Mouse (Mus musculus) hindbrain, embryonic 16.5 days (tissue): ENCODE data around the gene Scube3. TPM values are rescaled to one million over a fixed set of nuclear protein-coding genes. Genes with fewer than 3 reads are reported as not detected.

Experiments used
- ATAC-seq: fragments of 200-750 bp; cut with Nextera tagmentation; 2 replicates; pipeline ENCODE4 v1.8.0; 2017; ENCODE audit warnings: moderate TSS enrichment, moderate library complexity
- H3K27ac ChIP-seq: fragments of 300-500 bp; sonication (generic); 2 replicates; pipeline ENCODE4 v1.5.1; 2014; ENCODE audit warnings: low read depth, mild to moderate bottlenecking, control low read depth, low read length, moderate library complexity
- H3K27me3 ChIP-seq: fragments of 300-500 bp; sonication (generic); replicated peaks from 2 replicates; pipeline ENCODE4 v1.6.1; 2014; ENCODE audit warnings: low read length; ENCODE audit not compliant: control insufficient read depth, insufficient read depth
- H3K36me3 ChIP-seq: fragments of 300-500 bp; sonication (generic); 2 replicates; pipeline ENCODE4 v1.6.1; 2014; ENCODE audit warnings: mild to moderate bottlenecking, low read length, moderate library complexity, mixed read lengths; ENCODE audit not compliant: control insufficient read depth, insufficient read depth
- H3K4me1 ChIP-seq: fragments of 300-500 bp; sonication (generic); 2 replicates; pipeline ENCODE4 v1.6.1; 2014; ENCODE audit warnings: low read depth, low read length; ENCODE audit not compliant: control insufficient read depth, insufficient read depth
- H3K4me2 ChIP-seq: fragments of 300-500 bp; sonication (generic); 2 replicates; pipeline ENCODE4 v1.6.1; 2014; ENCODE audit warnings: mild to moderate bottlenecking, low read length, control low read depth, moderate library complexity
- H3K4me3 ChIP-seq: fragments of 300-500 bp; sonication (generic); 2 replicates; pipeline ENCODE4 v1.5.1; 2014; ENCODE audit warnings: mild to moderate bottlenecking, low read length, control low read depth, moderate library complexity
- H3K9ac ChIP-seq: fragments of 300-500 bp; sonication (generic); 2 replicates; pipeline ENCODE4 v1.6.1; 2014; ENCODE audit warnings: low read depth, mild to moderate bottlenecking, control low read depth, low read length, moderate library complexity
- H3K9me3 ChIP-seq: fragments of 300-500 bp; sonication (generic); 2 replicates; pipeline ENCODE4 v1.6.1; 2014; ENCODE audit warnings: mild to moderate bottlenecking, low read length, moderate library complexity; ENCODE audit not compliant: control insufficient read depth
- WGBS: fragments of 180-500 bp; shearing (Covaris S2); extraction: QIAGEN DNeasy Blood & Tissue Kit; methylation state at CpG from one replicate; pipeline ENCODE4 v1.1.7; 2014; 5-methylcytosine and 5-hydroxymethylcytosine counted together
- polyA plus RNA-seq: library from polyadenylated mRNA; unstranded; fragments of >200 nt; fragmentation: Nextera tagmentation; extraction: Ambion mirVana; gene quantifications from 2 replicates; pipeline ENCODE4 v1.2.1, GENCODE M21; 2015

The Scube3 gene
- 3.0 and 3.6 TPM in 2 replicates for polyA plus RNA-seq

DNA sequence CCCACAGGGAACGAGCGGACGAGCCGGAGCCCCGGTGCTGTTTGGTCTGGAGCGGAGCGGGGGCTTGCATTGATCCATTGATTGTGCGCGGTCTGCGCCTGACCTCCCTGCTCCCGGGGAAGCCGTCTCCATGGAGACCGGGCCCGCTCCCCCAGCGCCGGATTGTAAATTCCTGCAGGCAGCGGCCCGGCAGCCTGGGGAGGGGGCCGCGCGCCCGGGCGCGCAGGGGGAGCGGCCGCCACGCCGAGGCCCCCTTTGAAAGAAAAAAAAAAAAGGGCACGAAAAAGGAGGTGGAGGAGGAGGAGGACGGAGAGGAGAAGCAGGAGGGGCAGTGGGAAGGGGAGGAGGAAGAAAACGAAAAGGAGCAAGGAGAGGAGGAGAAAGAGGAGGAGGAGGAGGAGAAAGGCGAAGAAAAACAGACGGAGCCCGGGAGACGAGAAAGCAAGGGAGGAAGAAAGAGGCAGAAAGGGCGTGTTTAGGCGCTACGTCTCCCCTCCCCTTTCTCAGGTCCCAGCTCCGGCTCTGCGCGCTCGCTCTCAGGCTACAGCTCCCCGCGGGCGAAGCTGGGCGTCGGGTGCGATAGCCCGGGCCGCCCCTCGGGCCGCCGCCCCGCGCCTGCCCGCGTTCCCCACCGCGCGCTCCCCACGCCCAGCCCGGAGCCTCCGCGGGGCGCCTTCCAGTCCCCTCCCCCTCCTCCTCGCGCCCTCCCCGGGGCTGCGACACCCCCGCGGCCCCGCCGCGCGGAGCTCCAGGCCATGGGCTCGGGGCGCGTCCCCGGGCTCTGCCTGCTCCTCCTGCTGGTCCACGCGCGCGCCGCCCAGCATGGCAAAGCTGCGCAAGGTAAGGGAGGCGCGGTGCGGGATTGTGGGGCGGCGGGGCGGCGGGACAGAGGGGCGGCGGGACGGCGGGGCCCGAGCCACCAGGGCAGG, at the start of gene Scube3:
Scube3 (plus strand) TSS at position 371 of the 929 bp plus-strand sequence.
- peak within 1 kb of the TSS; percentile 74 for H3K4me3 ChIP-seq
- under 1% methylated on average over 51 of the region's 97 CpGs for WGBS
- H3K9ac ChIP-seq = peak within 1 kb of the TSS; percentile 78
- peaks cover 42% of the 10 kb centered on the region for H3K4me1 ChIP-seq
- H3K4me2 ChIP-seq = peak within 1 kb of the TSS; percentile 91
- peak within 1 kb of the TSS; percentile 82 for H3K27ac ChIP-seq
- no peaks in the 10 kb centered on the region for H3K9me3 ChIP-seq
- peak; percentile 66 for ATAC-seq
- H3K36me3 ChIP-seq = no peaks in the 10 kb centered on the region
- H3K27me3 ChIP-seq = 0 out of 2 replicates have a peak, but pooled peaks cover 4% of the 10 kb centered on the region

DNA sequence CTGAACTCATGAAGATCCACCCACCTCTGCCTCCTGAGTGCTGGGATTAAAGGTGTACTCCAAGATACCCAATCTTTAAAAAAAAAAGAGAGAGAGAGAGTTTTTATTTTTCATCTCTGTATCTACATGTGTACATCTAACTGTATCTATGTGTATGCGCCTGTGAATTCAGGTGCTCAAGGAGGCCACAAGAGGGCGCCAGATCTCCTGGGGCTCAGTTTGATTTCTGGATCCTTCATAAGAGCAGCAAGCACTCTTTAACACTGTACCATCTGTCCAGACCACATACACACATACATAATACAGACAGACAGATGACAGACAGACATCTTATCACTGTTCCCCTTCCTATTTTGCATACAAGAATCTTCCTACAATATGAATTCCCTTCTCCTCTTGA, 49.6 kb upstream of the Scube3 start:
- WGBS = 92% methylated on average over 2 of the region's 2 CpGs
- Histone ChIP-seq H3K27ac (no peak overlapping the region), H3K4me1 (no peaks in the 10 kb centered on the region), H3K9me3 (0 out of 2 replicates have a peak, but pooled peaks cover 2% of the 10 kb centered on the region), H3K4me2 (no peak overlapping the region), H3K27me3 (no peaks in the 10 kb centered on the region), H3K36me3 (no peaks in the 10 kb centered on the region), H3K4me3 (no peak overlapping the region), H3K9ac (no peak overlapping the region)
- no peak for ATAC-seq

DNA sequence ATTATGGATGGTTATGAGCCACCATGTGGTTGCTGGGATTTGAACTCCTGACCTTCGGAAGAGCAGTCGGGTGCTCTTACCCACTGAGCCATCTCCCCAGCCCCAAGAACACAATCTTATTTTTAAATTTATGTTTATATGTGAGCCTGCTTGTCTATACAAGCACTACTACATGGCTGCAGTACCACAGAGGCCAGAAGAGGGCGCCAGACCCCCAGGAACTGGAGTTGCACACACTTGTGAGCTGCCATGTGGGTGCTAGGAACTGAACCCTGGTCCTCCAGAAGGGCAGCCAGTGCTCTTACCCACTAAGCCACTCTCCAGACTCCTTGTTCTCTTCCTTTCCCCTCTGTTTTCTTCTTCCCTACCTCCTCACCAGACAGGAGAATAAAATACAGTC, 48.1 kb upstream of the Scube3 start:
- 89% methylated on average over 3 of the region's 3 CpGs for WGBS
- no peak overlapping the region for H3K9ac ChIP-seq
- no peak overlapping the region for H3K4me3 ChIP-seq
- no peak for ATAC-seq
- H3K27me3 ChIP-seq = no peaks in the 10 kb centered on the region
- H3K27ac ChIP-seq = no peak overlapping the region
- no peaks in the 10 kb centered on the region for H3K36me3 ChIP-seq
- 0 out of 2 replicates have a peak, but pooled peaks cover 2% of the 10 kb centered on the region for H3K9me3 ChIP-seq
- no peaks in the 10 kb centered on the region; the same call in 1 of the 2 replicates for H3K4me1 ChIP-seq
- no peak overlapping the region for H3K4me2 ChIP-seq

DNA sequence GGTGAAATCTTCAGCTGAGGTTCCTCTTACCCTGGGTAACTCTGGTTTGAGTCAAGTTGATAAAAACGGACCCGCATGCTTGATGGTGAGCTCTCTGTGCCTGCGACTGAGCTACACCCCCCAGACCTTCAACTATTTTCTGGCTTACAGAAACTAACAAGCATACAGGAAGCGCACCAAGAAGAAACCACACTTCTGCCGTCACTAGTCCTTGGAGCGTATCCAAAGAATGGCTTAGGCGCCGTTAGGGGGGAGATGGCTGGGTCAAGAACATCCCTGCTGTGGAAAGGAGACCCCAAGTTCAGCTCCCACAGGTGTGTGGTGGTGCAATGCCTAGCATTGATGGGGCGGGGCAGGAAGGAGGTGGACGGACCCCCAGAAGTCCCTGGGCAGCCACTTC, 45.5 kb upstream of the Scube3 start:
- H3K4me2 ChIP-seq = no peak overlapping the region
- no peaks in the 10 kb centered on the region for H3K27me3 ChIP-seq
- H3K9ac ChIP-seq = no peak overlapping the region
- no peaks in the 10 kb centered on the region; the same call in 1 of the 2 replicates for H3K4me1 ChIP-seq
- H3K4me3 ChIP-seq = no peak overlapping the region
- H3K27ac ChIP-seq = no peak overlapping the region
- no peaks in the 10 kb centered on the region for H3K36me3 ChIP-seq
- 0 out of 2 replicates have a peak, but pooled peaks cover 2% of the 10 kb centered on the region for H3K9me3 ChIP-seq
- 82% methylated on average over 10 of the region's 10 CpGs for WGBS
- ATAC-seq = no peak

DNA sequence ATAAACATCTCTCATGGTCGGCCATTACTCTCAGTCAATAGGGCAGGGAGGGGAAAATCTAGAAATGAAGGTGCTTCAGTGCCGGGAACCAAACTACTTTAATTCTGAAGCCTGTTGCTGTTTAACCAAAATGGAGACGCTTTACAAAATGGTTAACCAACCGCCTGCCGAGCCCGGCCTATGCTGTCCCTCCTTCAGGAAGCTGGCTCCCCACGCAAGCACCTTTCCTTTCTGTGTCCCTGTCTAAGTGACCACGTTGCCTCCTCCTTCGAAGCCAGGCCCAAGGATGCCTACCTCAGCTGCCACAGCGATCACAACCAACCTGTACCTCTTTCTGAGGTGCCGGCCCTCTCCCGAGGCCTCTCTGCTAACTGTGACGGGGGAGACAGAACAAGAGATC, 44.6 kb upstream of the Scube3 start:
- ATAC-seq = no peak
- Histone ChIP-seq H3K4me2 (no peak overlapping the region), H3K4me3 (no peak overlapping the region), H3K27ac (no peak overlapping the region), H3K27me3 (no peaks in the 10 kb centered on the region), H3K9me3 (0 out of 2 replicates have a peak, but pooled peaks cover 2% of the 10 kb centered on the region), H3K4me1 (peaks cover 7% of the 10 kb centered on the region), H3K36me3 (no peaks in the 10 kb centered on the region), H3K9ac (no peak overlapping the region)
- WGBS = 90% methylated on average over 13 of the region's 13 CpGs

DNA sequence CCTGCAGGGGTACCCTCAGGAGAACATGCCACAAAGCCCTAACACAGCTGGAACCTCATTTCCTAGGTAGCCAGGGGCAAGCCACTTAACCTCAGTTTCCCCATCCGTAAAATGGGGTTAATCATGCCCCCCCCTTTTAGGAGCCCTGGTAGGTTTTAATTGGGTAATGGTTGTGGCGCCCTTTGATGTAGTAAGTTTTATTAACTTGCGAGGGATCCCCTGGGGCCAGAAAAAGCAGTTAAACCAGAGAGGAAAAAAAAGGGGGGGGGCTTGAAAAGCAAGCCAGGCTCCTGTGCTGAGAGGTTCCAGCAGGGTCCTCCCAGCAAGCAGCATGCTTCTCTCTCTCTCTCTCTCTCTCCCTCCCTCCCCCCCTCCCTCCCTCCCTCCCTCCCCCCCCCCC, 42.9 kb upstream of the Scube3 start:
- Histone ChIP-seq H3K4me2 (no peak overlapping the region), H3K4me3 (no peak overlapping the region), H3K27ac (no peak overlapping the region), H3K27me3 (no peaks in the 10 kb centered on the region), H3K9ac (no peak overlapping the region), H3K9me3 (no peaks in the 10 kb centered on the region), H3K36me3 (no peaks in the 10 kb centered on the region), H3K4me1 (peaks cover 7% of the 10 kb centered on the region)
- 53% methylated on average over 3 of the region's 3 CpGs for WGBS
- ATAC-seq = no peak

DNA sequence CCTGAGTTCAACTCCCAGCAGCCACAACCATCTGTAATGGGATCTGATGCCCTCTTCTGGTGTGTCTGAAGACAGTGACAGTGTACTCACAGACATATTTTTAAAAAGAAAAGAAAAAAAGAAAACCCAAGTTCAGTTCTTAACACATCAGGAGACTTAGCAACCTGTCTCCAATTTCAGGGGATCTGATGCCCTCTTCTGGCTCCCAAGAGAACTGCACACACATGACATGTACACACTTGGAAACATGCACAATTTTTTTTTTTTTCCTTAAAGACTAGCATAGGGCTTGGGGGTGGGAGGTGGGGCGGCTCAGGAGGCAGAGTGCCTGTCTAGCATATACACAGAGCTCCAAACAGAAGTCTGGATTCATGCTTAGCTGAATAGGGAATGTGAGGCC, 41.3 kb upstream of the Scube3 start:
- 93% methylated on average over 1 of the region's 1 CpGs for WGBS
- Histone ChIP-seq H3K9me3 (no peaks in the 10 kb centered on the region), H3K4me1 (peaks cover 7% of the 10 kb centered on the region), H3K4me3 (no peak overlapping the region), H3K9ac (no peak overlapping the region), H3K27ac (no peak overlapping the region), H3K4me2 (no peak overlapping the region), H3K27me3 (no peaks in the 10 kb centered on the region), H3K36me3 (no peaks in the 10 kb centered on the region)
- ATAC-seq = no peak

DNA sequence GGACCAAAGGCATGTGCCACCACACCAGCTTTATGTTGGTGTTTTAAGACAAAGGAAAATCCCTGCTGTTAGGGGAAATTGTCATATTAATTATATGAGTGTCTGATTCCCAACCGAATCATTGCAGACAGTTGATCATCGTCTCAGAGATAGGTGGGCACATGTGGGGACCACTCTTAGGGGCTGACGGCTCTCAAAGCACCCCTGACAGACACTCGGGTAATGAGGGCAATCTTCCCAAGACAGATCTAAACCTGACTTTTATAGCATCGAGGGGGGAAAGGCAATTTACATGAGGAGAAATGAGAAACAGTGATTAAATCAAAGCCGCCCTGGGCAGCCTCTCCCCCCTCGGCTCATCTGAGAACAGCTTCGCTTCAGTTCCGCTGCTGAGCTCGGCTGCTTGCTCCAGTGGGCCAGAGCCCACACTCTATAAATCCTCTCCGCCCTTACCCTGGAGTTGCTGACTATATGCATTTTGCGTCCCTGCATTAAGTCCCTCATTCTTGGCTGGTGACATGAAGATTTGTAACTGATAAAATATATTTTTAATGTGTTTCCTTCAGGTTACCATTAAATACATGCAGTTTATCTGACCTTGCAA, 40.6 kb upstream of the Scube3 start:
- 0 out of 2 replicates have a peak, but pooled peaks have one; percentile 56 for ATAC-seq
- H3K4me1 ChIP-seq = peaks cover 7% of the 10 kb centered on the region
- H3K9ac ChIP-seq = no peak overlapping the region
- no peaks in the 10 kb centered on the region for H3K36me3 ChIP-seq
- no peaks in the 10 kb centered on the region for H3K27me3 ChIP-seq
- H3K4me2 ChIP-seq = no peak overlapping the region
- no peak overlapping the region for H3K4me3 ChIP-seq
- H3K9me3 ChIP-seq = no peaks in the 10 kb centered on the region
- WGBS = 40% methylated on average over 12 of the region's 12 CpGs
- H3K27ac ChIP-seq = no peak overlapping the region

DNA sequence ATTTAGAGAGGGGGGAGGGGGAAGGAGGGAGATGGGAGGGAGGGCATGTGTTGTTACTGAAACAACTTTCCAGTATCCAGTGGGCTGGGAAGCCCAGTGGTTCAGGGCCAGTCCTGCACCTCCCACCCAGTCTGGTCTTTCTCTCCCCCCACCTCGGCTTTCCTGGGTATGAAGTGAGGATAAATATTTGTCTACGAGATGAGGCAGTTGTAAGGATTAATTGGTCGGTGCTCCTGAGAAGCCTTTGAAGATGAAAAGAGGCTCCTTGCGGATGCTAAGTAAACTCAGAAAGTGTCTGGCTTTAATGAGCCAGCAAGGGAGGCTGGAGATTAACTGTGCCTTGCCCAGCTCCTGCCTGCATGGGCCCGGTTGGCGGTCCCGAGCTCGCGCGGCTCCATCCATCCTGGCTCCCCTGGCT, 40.0 kb upstream of the Scube3 start:
- no peaks in the 10 kb centered on the region for H3K36me3 ChIP-seq
- H3K9me3 ChIP-seq = no peaks in the 10 kb centered on the region
- H3K4me1 ChIP-seq = peaks cover 7% of the 10 kb centered on the region
- ATAC-seq = no peak
- 0 out of 2 replicates have a peak overlapping the region, but pooled peaks have one; percentile 9 for H3K9ac ChIP-seq
- H3K4me2 ChIP-seq = no peak overlapping the region
- no peaks in the 10 kb centered on the region for H3K27me3 ChIP-seq
- WGBS = 37% methylated on average over 10 of the region's 10 CpGs
- H3K4me3 ChIP-seq = no peak overlapping the region
- no peak overlapping the region for H3K27ac ChIP-seq
